Mouse (Mus musculus) cerebellum, adult 2 months (tissue): ENCODE results near the gene Osm. TPM values are rescaled to one million over a fixed set of nuclear protein-coding genes. Genes with fewer than 3 reads are reported as not detected.
A peak's percentile ranks its signal among the peaks of the same experiment; 100 is the strongest.

Source experiments
- DNase-seq, 2 experiments: peaks; one replicate each; pipeline ENCODE4 v3.0.0; 2021
- H3K27ac ChIP-seq: fragments of 200-500 bp; 2 replicates; pipeline ENCODE4 v1.5.1; 2012; ENCODE audit warnings: low read length, control low read depth, inconsistent platforms; ENCODE audit not compliant: insufficient read depth
- H3K27me3 ChIP-seq: fragments of 200-500 bp; 2 replicates; pipeline ENCODE4 v1.6.1; 2012; ENCODE audit warnings: inconsistent platforms, mild to moderate bottlenecking, low read length, moderate library complexity; ENCODE audit not compliant: control insufficient read depth, insufficient read depth
- H3K4me1 ChIP-seq: fragments of 200-500 bp; 2 replicates; pipeline ENCODE4 v1.6.1; 2011; ENCODE audit warnings: low read length; ENCODE audit not compliant: control insufficient read depth, insufficient read depth
- H3K4me3 ChIP-seq: fragments of 200-500 bp; replicated peaks from 2 replicates; pipeline ENCODE3; 2011; ENCODE audit warnings: mild to moderate bottlenecking, low read depth, low read length, control low read depth; ENCODE audit not compliant: insufficient read depth
- CTCF ChIP-seq: fragments of 200-500 bp; IDR thresholded peaks from 2 replicates; pipeline ENCODE4 v1.5.1; 2011; ENCODE audit warnings: low read depth, mild to moderate bottlenecking, control low read depth, low read length, moderate library complexity, borderline replicate concordance; ENCODE audit not compliant: insufficient read depth
- POLR2A ChIP-seq: fragments of 200-500 bp; IDR thresholded peaks from 2 replicates; pipeline ENCODE4 v1.6.1; 2011; ENCODE audit warnings: low read length, control low read depth, borderline replicate concordance; ENCODE audit not compliant: insufficient read depth
- WGBS: fragments of 180-500 bp; shearing (Covaris S2); methylation state at CpG from one replicate; pipeline ENCODE4 v1.1.7; 2018; 5-methylcytosine and 5-hydroxymethylcytosine counted together
- polyA plus RNA-seq: library from polyadenylated mRNA; depleted of rRNA; stranded (reverse); fragments of >200 nt; gene quantifications from 2 replicates; pipeline ENCODE4 v1.2.3, GENCODE M21; 2012

Osm gene
- polyA plus RNA-seq, 1 experiment = 0.03 TPM

DNA sequence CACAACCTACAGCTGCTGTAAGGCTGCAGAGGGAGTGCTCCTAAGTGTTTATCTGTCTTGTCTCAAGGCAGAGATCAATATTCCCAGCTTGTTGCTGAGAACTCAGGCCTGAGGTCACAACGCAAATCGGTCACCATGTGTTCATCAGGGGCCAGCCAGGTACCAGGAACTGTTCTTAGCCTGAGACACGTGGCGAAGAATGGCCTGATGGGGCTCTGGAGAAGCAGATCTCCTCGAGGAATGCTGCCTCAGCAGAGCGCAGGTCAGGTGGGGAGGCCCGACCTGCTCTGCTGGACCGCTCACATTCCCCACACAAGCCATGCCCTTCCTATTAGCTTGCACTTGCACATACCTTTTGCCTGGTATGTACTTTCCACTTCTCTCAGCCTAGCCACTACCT, 39.6 kb upstream of the Osm start:
- no peak for DNase-seq
- no peak overlapping the region for H3K4me3 ChIP-seq
- no peaks in the 10 kb centered on the region for H3K27me3 ChIP-seq
- H3K27ac ChIP-seq = no peak overlapping the region
- TF ChIP-seq CTCF = no peak
- TF ChIP-seq POLR2A = no peak
- H3K4me1 ChIP-seq = no peaks in the 10 kb centered on the region
- WGBS = 82% methylated on average over 8 of the region's 8 CpGs

- Histone ChIP-seq H3K27me3 (no peaks in the 10 kb centered on the region), H3K4me3 (no peak overlapping the region), H3K27ac (no peak overlapping the region), H3K4me1 (no peaks in the 10 kb centered on the region)
- TF ChIP-seq CTCF = no peak
- TF ChIP-seq POLR2A = no peak
- DNase-seq = no peak
- 38% methylated on average over 1 of the region's 1 CpGs for WGBS
These were observed 38.5 kb upstream of the Osm start for GRCm38 (mm10) chr11:4197691-4198090.

DNA sequence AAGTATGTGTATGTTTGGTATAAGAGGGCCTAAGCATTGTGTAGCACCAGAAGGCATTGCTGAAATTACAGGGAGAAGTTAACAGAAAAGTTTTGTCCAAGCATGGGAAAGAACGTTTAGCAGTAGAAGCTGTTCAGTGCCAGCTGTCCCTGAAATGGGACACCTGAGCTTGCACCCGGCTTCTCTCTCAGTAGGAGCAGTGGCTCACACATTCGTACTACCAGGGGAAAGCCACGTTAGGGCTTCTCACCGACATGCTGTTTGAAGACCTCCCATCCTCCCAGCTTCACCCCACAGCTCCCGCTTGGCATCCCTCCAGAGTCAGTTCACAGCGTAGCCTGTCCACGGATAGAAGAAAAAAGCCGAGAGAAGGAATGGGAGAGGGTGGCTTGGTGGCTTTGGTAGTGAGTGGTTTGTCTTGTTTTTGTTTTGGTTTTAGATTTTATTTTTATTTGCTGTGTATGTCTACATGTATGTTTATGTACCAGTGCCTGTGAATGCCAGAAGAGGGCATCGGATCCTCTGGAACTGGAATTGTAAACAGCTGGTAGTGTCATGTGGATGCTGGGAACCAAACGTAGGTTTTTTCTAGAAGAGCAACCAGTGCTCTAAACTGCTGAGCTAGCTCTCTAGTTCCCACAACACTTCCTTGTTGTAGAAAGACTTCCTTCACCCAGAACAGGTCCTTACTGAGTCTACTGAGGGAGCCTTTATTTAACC, 34.1 kb upstream of the Osm start:
- 51% methylated on average over 11 of the region's 11 CpGs for WGBS
- Histone ChIP-seq H3K4me1 (peaks cover 4% of the 10 kb centered on the region; the same call in 1 of the 2 replicates), H3K4me3 (no peak overlapping the region), H3K27me3 (no peaks in the 10 kb centered on the region), H3K27ac (no peak overlapping the region)
- DNase-seq = no peak
- TF ChIP-seq CTCF (no peak), POLR2A (no peak)

DNA sequence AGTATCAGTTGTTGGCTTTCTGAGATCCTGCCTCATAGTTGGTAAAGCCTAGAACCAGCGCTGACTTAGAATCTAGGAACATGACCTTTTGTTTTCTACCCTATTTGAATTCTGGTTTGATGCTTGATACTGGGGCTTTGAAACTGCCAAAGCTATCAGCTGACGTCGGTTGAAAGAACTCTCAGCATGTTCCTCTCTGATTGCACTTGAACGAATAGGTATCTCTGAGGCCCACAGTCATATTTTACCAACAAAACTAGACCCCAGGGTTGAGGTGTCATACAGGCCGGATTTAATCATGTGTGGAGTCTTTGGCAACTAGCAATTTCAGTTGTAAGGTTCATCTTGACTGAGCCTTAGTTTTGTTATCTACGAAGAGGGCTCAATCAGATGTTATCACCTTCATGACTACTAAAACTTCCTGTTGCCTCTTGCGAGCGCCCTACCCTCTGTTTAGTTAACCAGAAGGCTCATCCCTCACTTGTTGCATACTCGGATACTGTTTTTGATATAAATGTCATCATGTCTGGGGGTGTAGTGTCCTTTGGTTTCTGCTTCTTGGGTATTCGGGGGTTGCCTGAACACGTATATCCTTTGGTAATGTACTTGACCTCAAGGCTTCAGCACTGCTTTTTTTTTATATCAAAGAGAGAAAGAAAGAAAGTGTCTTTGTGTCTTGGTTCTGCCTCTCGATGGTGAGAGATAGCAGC, 33.1 kb upstream of the Osm start:
- Histone ChIP-seq H3K4me1 (peaks cover 4% of the 10 kb centered on the region; the same call in 1 of the 2 replicates), H3K4me3 (no peak overlapping the region), H3K27ac (peak overlapping the region; percentile 43; the same call in 1 of the 2 replicates), H3K27me3 (no peaks in the 10 kb centered on the region)
- WGBS = 84% methylated on average over 12 of the region's 12 CpGs
- no peak for DNase-seq
- TF ChIP-seq CTCF = no peak
- TF ChIP-seq POLR2A = no peak

DNA sequence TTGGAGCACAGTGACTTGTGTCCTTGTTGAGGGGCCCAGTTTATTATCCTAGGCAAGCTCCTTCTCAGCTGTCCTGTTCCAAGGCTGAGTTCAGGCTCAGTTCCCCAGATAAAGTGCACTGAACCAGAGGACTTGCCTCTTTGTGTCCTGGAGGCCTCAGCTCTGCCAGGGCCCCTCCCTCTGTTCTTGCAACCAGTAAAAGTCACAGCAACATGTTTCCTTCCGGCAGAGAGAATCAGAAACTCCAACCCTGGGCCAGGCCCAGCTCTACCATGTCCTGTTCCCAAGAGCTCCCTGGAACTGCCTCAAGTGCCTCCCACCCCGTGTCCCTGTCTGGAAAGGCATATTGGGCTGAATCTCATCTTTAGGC, 32.5 kb upstream of the Osm start:
- TF ChIP-seq CTCF (no peak), POLR2A (no peak)
- peak overlapping the region; percentile 43; the same call in 1 of the 2 replicates for H3K27ac ChIP-seq

DNA sequence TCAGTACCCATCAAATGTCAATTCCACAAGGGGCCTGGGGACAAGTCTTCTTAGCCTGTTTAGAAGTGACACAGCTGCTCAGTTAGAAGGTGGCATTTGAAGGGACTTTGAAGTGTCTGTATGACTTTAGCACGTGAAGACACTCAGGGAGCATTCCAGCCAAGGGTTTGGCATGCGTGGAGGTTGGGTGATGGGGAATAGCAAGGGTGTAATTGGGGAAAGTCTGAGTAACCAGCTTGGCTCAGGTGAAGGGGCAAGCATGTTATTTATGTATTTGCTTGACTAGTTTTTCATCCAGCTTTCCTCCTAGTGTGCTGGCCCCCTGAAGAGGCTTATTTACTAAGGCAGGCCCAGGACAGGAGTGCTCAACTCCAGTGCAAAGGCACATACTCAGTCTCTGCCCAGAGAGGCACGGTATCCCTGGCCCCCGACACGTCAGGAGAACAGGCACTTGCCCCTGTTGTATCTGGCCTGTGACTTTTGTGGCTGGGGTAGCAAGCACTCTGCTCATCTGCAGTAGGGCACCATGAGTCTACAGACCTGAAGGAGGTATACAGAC, 31.0 kb upstream of the Osm start:
- 87% methylated on average over 5 of the region's 5 CpGs for WGBS
- H3K4me3 ChIP-seq = no peak overlapping the region
- TF ChIP-seq CTCF (no peak), POLR2A (no peak)
- no peak overlapping the region for H3K27ac ChIP-seq
- H3K27me3 ChIP-seq = no peaks in the 10 kb centered on the region
- peaks cover 4% of the 10 kb centered on the region; the same call in 1 of the 2 replicates for H3K4me1 ChIP-seq
- no peak for DNase-seq

More for the DNA sequence above, 32.5 kb upstream of the Osm start:
- DNase-seq = no peak
- Histone ChIP-seq H3K4me3 (no peak overlapping the region), H3K4me1 (peaks cover 4% of the 10 kb centered on the region; the same call in 1 of the 2 replicates), H3K27me3 (no peaks in the 10 kb centered on the region)
- 13% methylated on average over 2 of the region's 2 CpGs for WGBS

- Histone ChIP-seq H3K4me3 (no peak overlapping the region), H3K27me3 (no peaks in the 10 kb centered on the region), H3K27ac (no peak overlapping the region), H3K4me1 (peaks cover 4% of the 10 kb centered on the region; the same call in 1 of the 2 replicates)
- TF ChIP-seq POLR2A (no peak), CTCF (no peak)
- no peak for DNase-seq
- 86% methylated on average over 7 of the region's 7 CpGs for WGBS
These were observed 30.3 kb upstream of the Osm start for GRCm38 (mm10) chr11:4205951-4206350.

- no peak for DNase-seq
- peaks cover 4% of the 10 kb centered on the region; the same call in 1 of the 2 replicates for H3K4me1 ChIP-seq
- H3K27me3 ChIP-seq = no peaks in the 10 kb centered on the region
- H3K27ac ChIP-seq = no peak overlapping the region
- TF ChIP-seq POLR2A (no peak), CTCF (no peak)
- no peak overlapping the region for H3K4me3 ChIP-seq
- WGBS = 82% methylated on average over 6 of the region's 6 CpGs
These were observed 29.7 kb upstream of the Osm start for GRCm38 (mm10) chr11:4206563-4206962.
